Mouse (Mus musculus) CH12.LX (cell line): ENCODE data around the gene Pgp. TPM values are rescaled to one million over a fixed set of nuclear protein-coding genes. Genes with fewer than 3 reads are reported as not detected.

ENCODE experiments used
- DNase-seq: peaks from one replicate; pipeline ENCODE4 v3.0.0-alpha.2; 2013; ENCODE audit errors: extremely low read depth
- H3K27ac ChIP-seq: 2 replicates; pipeline ENCODE4 v1.5.1; 2012; ENCODE audit warnings: low read depth, mild to moderate bottlenecking, control low read depth, moderate library complexity; ENCODE audit not compliant: insufficient read depth
- H3K27me3 ChIP-seq: replicated peaks from 2 replicates; pipeline ENCODE3; 2012; ENCODE audit warnings: inconsistent platforms
- H3K36me3 ChIP-seq, 2 experiments: replicated peaks in 1 of 2; 2 replicates each; pipeline versions ENCODE3 to v1.6.1; 2012; ENCODE audit warnings: inconsistent platforms in 1 of 2, low read length in 1 of 2, mild to moderate bottlenecking in 1 of 2, mixed read lengths in 1 of 2, moderate library complexity in 1 of 2; ENCODE audit not compliant: control insufficient read depth in 1 of 2, insufficient read depth in 1 of 2
- H3K4me1 ChIP-seq, 2 experiments: 2 replicates each; pipeline ENCODE4 v1.6.1; 2012; ENCODE audit warnings: inconsistent platforms in 1 of 2, moderate library complexity in 1 of 2; ENCODE audit not compliant: insufficient read depth in 2 of 2, control insufficient read depth in 1 of 2
- H3K4me2 ChIP-seq: 2 replicates; pipeline ENCODE4 v1.6.1; 2012; ENCODE audit warnings: low read depth, mild to moderate bottlenecking, control low read depth; ENCODE audit not compliant: poor library complexity, insufficient read depth, severe bottlenecking
- H3K4me3 ChIP-seq, 3 experiments: fragments of 150-350 bp in 1 of 3; sonication (generic) in 1 of 3; replicated peaks in 1 of 3; 2 replicates each; pipeline versions ENCODE3 to v1.5.1; 2011 to 2012; ENCODE audit warnings: low read depth in 2 of 3, low read length in 2 of 3, mild to moderate bottlenecking in 2 of 3, moderate library complexity in 2 of 3, control low read depth in 1 of 3, improper control_type of control experiment in 1 of 3, inconsistent platforms in 1 of 3, mixed read lengths in 1 of 3; ENCODE audit not compliant: poor library complexity in 1 of 3
- H3K79me2 ChIP-seq: replicated peaks from 2 replicates; pipeline ENCODE4 v1.6.1; 2012; ENCODE audit warnings: mild to moderate bottlenecking, moderate library complexity; ENCODE audit not compliant: control insufficient read depth, poor library complexity, insufficient read depth, severe bottlenecking; ENCODE audit errors: extremely low read depth
- H3K9ac ChIP-seq: 2 replicates; pipeline ENCODE4 v1.6.1; 2012; ENCODE audit warnings: low read depth, mild to moderate bottlenecking, control low read depth, moderate library complexity; ENCODE audit not compliant: insufficient read depth
- H3K9me3 ChIP-seq: replicated peaks from 2 replicates; pipeline ENCODE3; 2012; ENCODE audit warnings: low read length, inconsistent platforms, mixed read lengths
- CHD2 ChIP-seq: IDR thresholded peaks from 2 replicates; pipeline ENCODE4 v1.6.1; 2011; ENCODE audit warnings: low read length, improper control_type of control experiment
- ELF1 ChIP-seq: IDR thresholded peaks from 2 replicates; pipeline ENCODE4 v1.6.1; 2014; ENCODE audit warnings: low read depth, mild to moderate bottlenecking, inconsistent platforms, low read length, improper control_type of control experiment
- EP300 ChIP-seq: IDR thresholded peaks from 2 replicates; pipeline ENCODE4 v1.6.1; 2011; ENCODE audit warnings: low read length, improper control_type of control experiment
- IRF4 ChIP-seq: IDR thresholded peaks from 2 replicates; pipeline ENCODE4 v1.6.1; 2014; ENCODE audit warnings: low read depth, mild to moderate bottlenecking, inconsistent platforms, low read length, improper control_type of control experiment
- MEF2A ChIP-seq: IDR thresholded peaks from 2 replicates; pipeline ENCODE4 v1.6.1; 2014; ENCODE audit warnings: low read depth, mild to moderate bottlenecking, inconsistent platforms, low read length, improper control_type of control experiment, borderline replicate concordance
- NRF1 ChIP-seq: IDR thresholded peaks from 2 replicates; pipeline ENCODE4 v1.6.1; 2014; ENCODE audit warnings: low read depth, mild to moderate bottlenecking, inconsistent platforms, low read length, improper control_type of control experiment, moderate library complexity
- SIN3A ChIP-seq: IDR thresholded peaks from 2 replicates; pipeline ENCODE4 v1.6.1; 2012; ENCODE audit warnings: low read length, improper control_type of control experiment, inconsistent platforms
- TBP ChIP-seq: conservative IDR thresholded peaks from 2 replicates; pipeline ENCODE4 v1.6.1; 2011; ENCODE audit warnings: low read depth, low read length, improper control_type of control experiment
- USF1 ChIP-seq: IDR thresholded peaks from 2 replicates; pipeline ENCODE4 v1.6.1; 2014; ENCODE audit warnings: low read depth, mild to moderate bottlenecking, inconsistent platforms, low read length, improper control_type of control experiment
- USF2 ChIP-seq: conservative IDR thresholded peaks from 2 replicates; pipeline ENCODE4 v1.6.1; 2011; ENCODE audit warnings: low read depth, low read length, improper control_type of control experiment
- dilution Hi-C: fragments of 300-500 bp; cut with MboI; formaldehyde crosslinking; loops from 2 replicates; pipeline ENCODE4 v1.14.3; 2020; ENCODE audit warnings: low sequenced_read_pairs; ENCODE audit not compliant: extremely low pct_unique_long_range_greater_than_20kb, extremely low pct_ligation_motif_present
- in situ Hi-C: fragments of 300-500 bp; cut with MboI; formaldehyde crosslinking; loops from 3 replicates; pipeline ENCODE4 v1.14.3; 2019; ENCODE audit warnings: low sequenced_read_pairs, low pct_ligation_motif_present, low pct_unique_long_range_greater_than_20kb, mixed read lengths
- polyA plus RNA-seq: library from polyadenylated mRNA; unstranded; fragments of >175 nt; gene quantifications from 2 replicates; pipeline ENCODE4 v1.2.1, GENCODE M21; 2012; ENCODE audit warnings: low read depth; ENCODE audit not compliant: insufficient read length
- total RNA-seq, 2 experiments: library from RNA; depleted of rRNA; stranded (reverse); fragments of 300-350 nt in 1 of 2; fragments of >200 nt in 1 of 2; gene quantifications; 2 replicates each; pipeline ENCODE4 v1.2.3; 2012 to 2014

The Pgp gene
- total and polyA plus RNA-seq, 3 experiments = 14.2 to 41.8 (median 41.6) TPM

DNA sequence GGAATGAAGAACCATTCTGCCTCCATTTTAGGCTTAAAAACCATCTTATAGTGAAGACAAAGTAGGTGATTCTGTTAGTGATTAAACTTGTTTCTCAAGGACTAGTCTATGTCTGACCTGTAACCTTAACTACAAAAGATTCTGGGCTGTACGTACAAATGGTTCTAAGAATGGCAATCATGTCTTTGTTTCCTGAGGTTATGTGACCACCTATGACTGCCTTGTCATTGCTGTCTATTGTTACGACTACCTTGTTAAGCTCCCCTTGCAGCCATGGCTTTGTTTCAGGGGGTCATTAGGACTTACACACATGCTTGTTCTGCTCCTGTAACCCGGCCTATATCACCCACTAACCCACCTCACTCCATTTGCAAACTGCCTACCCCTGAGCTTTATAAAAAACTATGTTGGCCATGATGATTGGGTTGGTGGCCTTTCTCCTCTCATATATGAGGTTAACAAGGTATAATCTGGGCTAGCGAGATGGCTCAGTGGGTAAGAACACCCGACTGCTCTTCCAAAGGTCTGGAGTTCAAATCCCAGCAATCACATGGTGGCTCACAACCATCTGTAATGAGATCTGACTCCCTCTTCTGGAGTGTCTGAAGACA is 1.5 kb upstream of the Pgp start:
- H3K36me3 ChIP-seq = peaks cover 10 to 39% of the 10 kb centered on the region in 2 experiments
- no peak overlapping the region for H3K4me2 ChIP-seq
- H3K4me3 ChIP-seq = no peak overlapping the region
- no peak for DNase-seq
- dilution Hi-C loops (no loop called here), in situ Hi-C loops (no loop called here)
- H3K4me1 ChIP-seq = peaks cover 12 to 23% of the 10 kb centered on the region in 2 experiments
- no peaks in the 10 kb centered on the region for H3K9me3 ChIP-seq
- no peaks in the 10 kb centered on the region for H3K27me3 ChIP-seq
- H3K79me2 ChIP-seq = peaks cover 7% of the 10 kb centered on the region; the same call in 1 of the 2 replicates
- no peak overlapping the region for H3K9ac ChIP-seq
- no peak overlapping the region for H3K27ac ChIP-seq
- 0 out of 2 replicates have a peak, but pooled peaks have one; percentile 11 for TF ChIP-seq ELF1
- TF ChIP-seq NRF1 = no peak
- 0 out of 2 replicates have a peak, but pooled peaks have one; percentile 57 for TF ChIP-seq TBP
- TF ChIP-seq IRF4 = no peak
- no peak for TF ChIP-seq USF1

- in situ Hi-C loops (no loop called here), dilution Hi-C loops (no loop called here)
- H3K36me3 ChIP-seq = peaks cover 14 to 46% of the 10 kb centered on the region in 2 experiments
Observed at GRCm38 (mm10) chr17:24469336-24469909, 769 bp upstream of the Pgp start.

GRCm38 (mm10) chr17:24470701-24471527 is 722 bp downstream of the Pgp start:
- Histone ChIP-seq H3K27me3 (no peaks in the 10 kb centered on the region), H3K79me2 (peaks cover 7% of the 10 kb centered on the region; the same call in 1 of the 2 replicates), H3K36me3 (peaks cover 28 to 52% of the 10 kb centered on the region in 2 experiments), H3K9me3 (no peaks in the 10 kb centered on the region), H3K4me1 (peaks cover 11 to 23% of the 10 kb centered on the region in 2 experiments), H3K9ac (peak overlapping the region; percentile 84), H3K27ac (peak overlapping the region; percentile 34; the same call in 1 of the 2 replicates), H3K4me3 (peak overlapping the region; percentile 85 to 98 (median 89)), H3K4me2 (peak overlapping the region; percentile 97)
- dilution Hi-C loops = no loop called here
- TF ChIP-seq MEF2A (no peak), USF2 (no peak), SIN3A (peak; percentile 18; the same call in 1 of the 2 replicates), CHD2 (no peak)
- DNase-seq = no peak
- in situ Hi-C loops = no loop called here

More at GRCm38 (mm10) chr17:24469336-24469909, 769 bp upstream of the Pgp start:
- peaks cover 7% of the 10 kb centered on the region; the same call in 1 of the 2 replicates for H3K79me2 ChIP-seq
- TF ChIP-seq EP300 (no peak), TBP (peak; percentile 96)
- TF ChIP-seq, all 38 proteins: peak for 1
- Histone ChIP-seq H3K27ac (peak overlapping the region; percentile 80), H3K4me2 (no peak overlapping the region), H3K27me3 (no peaks in the 10 kb centered on the region), H3K4me3 (peak overlapping the region; percentile 89 to 100 (median 98)), H3K9me3 (no peaks in the 10 kb centered on the region), H3K4me1 (peaks cover 12 to 23% of the 10 kb centered on the region in 2 experiments), H3K9ac (peak overlapping the region; percentile 70)
- no peak for DNase-seq
